Mouse (Mus musculus) spleen, adult 2 months (tissue): ENCODE results near the gene Zfhx3.

ENCODE experiments used
- CTCF ChIP-seq: fragments of 200-500 bp; IDR thresholded peaks from 2 replicates; pipeline ENCODE4 v1.5.1; 2011; ENCODE audit warnings: mild to moderate bottlenecking, inconsistent platforms; ENCODE audit not compliant: insufficient read depth, insufficient read length, insufficient replicate concordance; ENCODE audit errors: extremely low read depth
- POLR2A ChIP-seq: fragments of 200-500 bp; IDR thresholded peaks from 2 replicates; pipeline ENCODE4 v1.6.1; 2011; ENCODE audit warnings: low read depth, low read length, inconsistent platforms

- TF ChIP-seq POLR2A, result no peak
- TF ChIP-seq CTCF, result no peak
Observed at GRCm38 (mm10) chr8:107940181-107940580, 2.3 kb upstream of the Zfhx3 start.
